Mouse (Mus musculus) C2C12 (cell line): ENCODE data around the gene Zbtb12. TPM values are rescaled to one million over a fixed set of nuclear protein-coding genes. Genes with fewer than 3 reads are reported as not detected.

Experiments
- H3K27me3 ChIP-seq: one replicate; pipeline ENCODE4 v1.6.1; 2011; ENCODE audit not compliant: control insufficient read depth, insufficient read depth, insufficient read length
- H3K36me3 ChIP-seq: one replicate; pipeline ENCODE4 v1.6.1; 2011; ENCODE audit not compliant: control insufficient read depth, insufficient read depth
- H3K4me3 ChIP-seq: one replicate; pipeline ENCODE4 v1.5.1; 2011; ENCODE audit warnings: mild to moderate bottlenecking, control low read depth; ENCODE audit not compliant: poor library complexity, insufficient read depth, severe bottlenecking
- H3K79me2 ChIP-seq: one replicate; pipeline ENCODE4 v1.6.1; 2011; ENCODE audit not compliant: control insufficient read depth, insufficient read depth
- H3K79me3 ChIP-seq: one replicate; pipeline ENCODE4 v1.6.1; 2011; ENCODE audit warnings: low read depth, control low read depth
- H3ac ChIP-seq: one replicate; pipeline ENCODE3; 2011; ENCODE audit warnings: low read depth; ENCODE audit not compliant: control insufficient read depth, insufficient read length
- CEBPB ChIP-seq: IDR thresholded peaks from one replicate; pipeline ENCODE4 v1.6.1; 2011; ENCODE audit warnings: low read depth, mild to moderate bottlenecking, control low read depth, moderate library complexity
- CTCF ChIP-seq: IDR thresholded peaks from one replicate; pipeline ENCODE4 v1.5.1; 2011; ENCODE audit not compliant: control insufficient read depth, insufficient read depth, insufficient read length
- FOSL1 ChIP-seq: IDR thresholded peaks from one replicate; pipeline ENCODE4 v1.8.0; 2011; ENCODE audit warnings: mild to moderate bottlenecking, low read length; ENCODE audit not compliant: poor library complexity, insufficient read depth, severe bottlenecking
- MAX ChIP-seq: IDR thresholded peaks from one replicate; pipeline ENCODE4 v1.6.1; 2011; ENCODE audit warnings: mild to moderate bottlenecking, control low read depth
- MYOD1 ChIP-seq: IDR thresholded peaks from one replicate; pipeline ENCODE4 v1.6.1; 2011; ENCODE audit warnings: low read depth; ENCODE audit not compliant: control insufficient read depth, insufficient read length
- MYOG ChIP-seq: IDR thresholded peaks from one replicate; pipeline ENCODE4 v1.6.1; 2011; ENCODE audit not compliant: control insufficient read depth, insufficient read length; ENCODE audit errors: extremely low read depth
- USF1 ChIP-seq: IDR thresholded peaks from one replicate; pipeline ENCODE4 v1.6.1; 2011; ENCODE audit warnings: low read depth, mild to moderate bottlenecking, control low read depth, moderate library complexity
- polyA plus RNA-seq: library from polyadenylated mRNA; unstranded; fragments of >200 nt; fragmentation: generic; extraction: Trizol; gene quantifications from one replicate; pipeline ENCODE4 v1.2.1, GENCODE M21; 2012; ENCODE audit warnings: missing spikeins

Zbtb12 gene
- polyA plus RNA-seq, 1 experiment, result 15.2 TPM

- peak overlapping the region; percentile 55 for H3K4me3 ChIP-seq
- no peaks in the 10 kb centered on the region for H3K79me3 ChIP-seq
- no peaks in the 10 kb centered on the region for H3K27me3 ChIP-seq
- no peak for TF ChIP-seq MYOG
- no peak for TF ChIP-seq FOSL1
- TF ChIP-seq USF1, result no peak
- TF ChIP-seq CTCF, result no peak
- TF ChIP-seq CEBPB, result no peak
- no peak for TF ChIP-seq MYOD1
- no peak for TF ChIP-seq MAX
- H3ac ChIP-seq, result peak overlapping the region; percentile 64
- H3K36me3 ChIP-seq, result no peaks in the 10 kb centered on the region
- no peaks in the 10 kb centered on the region for H3K79me2 ChIP-seq
Observed at GRCm38 (mm10) chr17:34931735-34932098, 52.4 kb downstream of the Zbtb12 start.

GRCm38 (mm10) chr17:34932287-34932686 lies 53.0 kb downstream of the Zbtb12 start:
- Histone ChIP-seq H3K4me3 (no peak overlapping the region), H3ac (no peak overlapping the region), H3K27me3 (no peaks in the 10 kb centered on the region), H3K36me3 (no peaks in the 10 kb centered on the region), H3K79me3 (no peaks in the 10 kb centered on the region), H3K79me2 (no peaks in the 10 kb centered on the region)
- TF ChIP-seq MYOG, result no peak
- TF ChIP-seq CTCF, result no peak
- TF ChIP-seq MYOD1, result no peak
- TF ChIP-seq CEBPB, result no peak
- TF ChIP-seq USF1, result no peak
- TF ChIP-seq MAX, result no peak
- no peak for TF ChIP-seq FOSL1

- Histone ChIP-seq H3K79me2 (no peaks in the 10 kb centered on the region), H3ac (no peak overlapping the region), H3K4me3 (no peak overlapping the region), H3K27me3 (no peaks in the 10 kb centered on the region), H3K36me3 (no peaks in the 10 kb centered on the region), H3K79me3 (no peaks in the 10 kb centered on the region)
- TF ChIP-seq MYOG (no peak), CTCF (no peak), MAX (no peak), MYOD1 (no peak), USF1 (no peak), FOSL1 (no peak), CEBPB (no peak)
Observed at GRCm38 (mm10) chr17:34934031-34934430, 54.7 kb downstream of the Zbtb12 start.

- H3K79me2 ChIP-seq, result no peaks in the 10 kb centered on the region
- H3K79me3 ChIP-seq, result no peaks in the 10 kb centered on the region
- no peak overlapping the region for H3ac ChIP-seq
- H3K36me3 ChIP-seq, result no peaks in the 10 kb centered on the region
- TF ChIP-seq FOSL1 (no peak), MYOG (no peak), MAX (no peak), MYOD1 (no peak), CEBPB (no peak), USF1 (no peak), CTCF (no peak)
- H3K4me3 ChIP-seq, result no peak overlapping the region
- H3K27me3 ChIP-seq, result no peaks in the 10 kb centered on the region
Observed at GRCm38 (mm10) chr17:34934830-34935229, 55.5 kb downstream of the Zbtb12 start.

- H3K4me3 ChIP-seq, result no peak overlapping the region
- no peak overlapping the region for H3ac ChIP-seq
- no peaks in the 10 kb centered on the region for H3K79me2 ChIP-seq
- no peak for TF ChIP-seq MYOG
- TF ChIP-seq USF1, result no peak
- TF ChIP-seq CEBPB, result no peak
- TF ChIP-seq FOSL1, result no peak
- TF ChIP-seq MYOD1, result no peak
- no peak for TF ChIP-seq MAX
- TF ChIP-seq CTCF, result no peak
- H3K27me3 ChIP-seq, result no peaks in the 10 kb centered on the region
- H3K36me3 ChIP-seq, result no peaks in the 10 kb centered on the region
- no peaks in the 10 kb centered on the region for H3K79me3 ChIP-seq
Observed at GRCm38 (mm10) chr17:34937960-34938505, 58.8 kb downstream of the Zbtb12 start.

- Histone ChIP-seq H3ac (no peak overlapping the region), H3K27me3 (no peaks in the 10 kb centered on the region), H3K4me3 (no peak overlapping the region), H3K79me2 (no peaks in the 10 kb centered on the region), H3K36me3 (no peaks in the 10 kb centered on the region), H3K79me3 (no peaks in the 10 kb centered on the region)
- TF ChIP-seq CTCF (no peak), USF1 (no peak), MYOD1 (no peak), FOSL1 (no peak), CEBPB (no peak), MYOG (no peak), MAX (no peak)
Observed at GRCm38 (mm10) chr17:34941344-34942041, 62.2 kb downstream of the Zbtb12 start.
